Mouse (Mus musculus): Measurements from ENCODE around the gene Rab27a. TPM values are rescaled to one million over a fixed set of nuclear protein-coding genes. Genes with fewer than 3 reads are reported as not detected.

Rab27a gene
- polyA plus RNA-seq (2014; fragmentation: Nextera tagmentation; extraction: Ambion mirVana) = 2.4 and 2.5 TPM in 2 replicates

DNA sequence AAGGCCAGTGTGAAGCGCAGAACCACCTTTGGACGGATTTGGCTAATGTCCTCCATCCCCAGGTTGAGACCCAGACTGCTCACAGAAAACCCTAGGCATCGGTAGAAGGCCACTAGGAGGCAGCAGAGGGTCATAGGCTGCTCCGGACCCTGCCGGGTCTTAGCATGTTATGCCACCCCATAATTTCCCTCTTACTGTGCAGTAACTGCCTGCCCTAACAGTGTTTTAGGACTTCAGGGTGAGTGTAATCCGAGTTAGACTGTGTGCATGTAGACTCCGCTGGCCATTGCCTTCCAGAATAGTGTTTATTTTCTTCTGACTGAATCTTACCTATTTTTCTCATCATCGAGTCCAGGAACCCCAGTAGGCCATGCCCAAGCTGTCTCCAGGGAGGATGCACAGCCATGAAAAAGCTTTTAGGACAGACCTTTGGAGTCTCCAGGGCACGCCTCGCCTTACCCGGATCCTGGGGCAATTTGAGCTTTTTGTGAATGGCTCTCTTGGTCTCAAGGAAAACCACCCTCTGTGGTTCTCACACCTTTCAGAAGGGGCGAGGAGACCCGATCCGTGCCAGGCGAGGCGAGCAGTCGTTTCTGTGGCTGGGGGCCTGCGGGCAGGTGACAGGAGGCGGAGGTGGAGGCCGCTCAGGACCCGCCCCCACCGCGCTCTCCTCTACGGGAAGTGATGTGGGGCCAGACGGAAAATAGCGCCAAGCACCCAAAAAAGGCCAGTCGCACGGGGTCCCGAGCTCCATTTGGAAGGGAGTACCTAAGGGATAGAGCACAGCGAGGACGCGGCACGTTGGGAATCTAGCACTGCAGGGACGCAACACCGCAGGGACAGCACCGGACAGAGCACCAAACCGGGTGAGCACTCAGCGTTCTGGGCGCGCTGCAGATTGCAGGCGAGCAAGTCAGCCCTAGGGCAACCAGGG, at the start of gene Rab27a:
TSS of gene Rab27a (plus strand) at position 709 of the 934 bp plus-strand sequence.
- peak; percentile 93 for DNase-seq (ENCODE audit: low spot score)
- Histone ChIP-seq H3K9ac (replicated peaks; ENCODE audit: low read length) (peak within 1 kb of the TSS; percentile 51), H3K27ac (replicated peaks; ENCODE audit: low read depth, low read length) (no peak within 1 kb of the TSS), H3K4me2 (ENCODE audit: low read depth, low read length) (peak within 1 kb of the TSS; percentile 87), H3K27me3 (ENCODE audit: control insufficient read depth, insufficient read depth, low read length) (no peaks in the 10 kb centered on the region), H3K36me3 (replicated peaks; ENCODE audit: control insufficient read depth, insufficient read depth, low read depth, low read length) (no peaks in the 10 kb centered on the region), H3K4me1 (ENCODE audit: control insufficient read depth, insufficient read depth, low read length) (peaks cover 4% of the 10 kb centered on the region; the same call in 1 of the 2 replicates), H3K4me3 (ENCODE audit: low read depth, low read length) (peak within 1 kb of the TSS; percentile 41), H3K9me3 (replicated peaks; ENCODE audit: control insufficient read depth, low read length) (no peaks in the 10 kb centered on the region; the same call in 1 of the 2 replicates)
- WGBS = 1% methylated on average over 41 of the region's 41 CpGs
- peak; percentile 63 for ATAC-seq (replicated peaks; ENCODE audit: insufficient number of reproducible peaks, low FRiP score, low TSS enrichment, low read depth)

DNA sequence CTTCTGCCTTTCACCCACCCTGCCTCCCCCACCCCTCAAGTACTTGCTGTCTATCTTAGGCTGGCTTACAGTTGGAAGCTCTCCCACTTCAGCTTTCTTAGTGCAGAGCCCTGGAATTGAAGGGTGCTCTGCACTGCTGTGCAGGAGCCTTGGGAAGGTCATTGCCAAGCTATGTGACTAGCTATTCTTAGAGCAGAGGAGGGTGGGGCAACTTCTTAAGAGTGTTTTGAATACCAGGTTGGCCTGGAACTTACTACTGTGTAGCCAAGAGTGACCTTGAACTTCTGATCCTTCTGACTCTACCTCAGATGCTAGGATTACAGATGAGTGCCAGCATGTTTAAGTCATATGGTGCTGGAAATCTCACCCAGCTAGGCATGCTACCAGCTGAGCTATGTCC, 48.5 kb upstream of the Rab27a start:
- ATAC-seq (replicated peaks; ENCODE audit: insufficient number of reproducible peaks, low FRiP score, low TSS enrichment, low read depth) = no peak

DNA sequence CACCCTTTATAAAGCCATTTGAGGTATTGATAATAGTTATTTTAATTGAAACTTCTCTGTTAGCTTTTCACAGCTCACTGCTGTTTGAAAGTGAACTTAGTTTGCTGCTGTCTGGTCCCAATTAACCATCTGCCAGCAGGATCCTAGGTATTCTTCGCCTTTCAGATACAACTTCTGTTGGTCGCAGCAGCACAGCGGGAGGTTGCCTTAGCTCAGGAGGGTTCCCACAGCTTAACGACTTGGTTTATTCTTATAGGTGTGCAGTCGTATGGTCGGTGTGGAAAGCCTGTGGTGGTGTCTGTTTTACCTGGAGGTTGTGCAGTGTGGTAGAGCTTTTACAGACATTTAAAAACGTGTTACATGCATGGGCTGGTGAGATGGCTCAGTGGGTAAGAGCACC, 47.8 kb upstream of the Rab27a start:
- H3K9ac ChIP-seq (replicated peaks; ENCODE audit: low read length) = no peak overlapping the region
- DNase-seq (ENCODE audit: low spot score) (no peak), ATAC-seq (replicated peaks; ENCODE audit: insufficient number of reproducible peaks, low FRiP score, low TSS enrichment, low read depth) (no peak)
- no peaks in the 10 kb centered on the region for H3K4me1 ChIP-seq (ENCODE audit: control insufficient read depth, insufficient read depth, low read length)
- H3K4me3 ChIP-seq (ENCODE audit: low read depth, low read length) = no peak overlapping the region
- H3K27ac ChIP-seq (replicated peaks; ENCODE audit: low read depth, low read length) = no peak overlapping the region
- 58% methylated on average over 7 of the region's 7 CpGs for WGBS
- no peaks in the 10 kb centered on the region for H3K27me3 ChIP-seq (ENCODE audit: control insufficient read depth, insufficient read depth, low read length)
- no peaks in the 10 kb centered on the region for H3K36me3 ChIP-seq (replicated peaks; ENCODE audit: control insufficient read depth, insufficient read depth, low read depth, low read length)
- no peak overlapping the region for H3K4me2 ChIP-seq (ENCODE audit: low read depth, low read length)
- no peaks in the 10 kb centered on the region for H3K9me3 ChIP-seq (replicated peaks; ENCODE audit: control insufficient read depth, low read length)

More for the DNA sequence above, 48.5 kb upstream of the Rab27a start:
- no peaks in the 10 kb centered on the region for H3K27me3 ChIP-seq (ENCODE audit: control insufficient read depth, insufficient read depth, low read length)
- no peaks in the 10 kb centered on the region for H3K4me1 ChIP-seq (ENCODE audit: control insufficient read depth, insufficient read depth, low read length)
- no peaks in the 10 kb centered on the region for H3K36me3 ChIP-seq (replicated peaks; ENCODE audit: control insufficient read depth, insufficient read depth, low read depth, low read length)
- H3K9me3 ChIP-seq (replicated peaks; ENCODE audit: control insufficient read depth, low read length) = no peaks in the 10 kb centered on the region
- DNase-seq (ENCODE audit: low spot score) = no peak
- no peak overlapping the region for H3K4me2 ChIP-seq (ENCODE audit: low read depth, low read length)
- H3K4me3 ChIP-seq (ENCODE audit: low read depth, low read length) = no peak overlapping the region
- no peak overlapping the region for H3K27ac ChIP-seq (replicated peaks; ENCODE audit: low read depth, low read length)
- H3K9ac ChIP-seq (replicated peaks; ENCODE audit: low read length) = no peak overlapping the region

DNA sequence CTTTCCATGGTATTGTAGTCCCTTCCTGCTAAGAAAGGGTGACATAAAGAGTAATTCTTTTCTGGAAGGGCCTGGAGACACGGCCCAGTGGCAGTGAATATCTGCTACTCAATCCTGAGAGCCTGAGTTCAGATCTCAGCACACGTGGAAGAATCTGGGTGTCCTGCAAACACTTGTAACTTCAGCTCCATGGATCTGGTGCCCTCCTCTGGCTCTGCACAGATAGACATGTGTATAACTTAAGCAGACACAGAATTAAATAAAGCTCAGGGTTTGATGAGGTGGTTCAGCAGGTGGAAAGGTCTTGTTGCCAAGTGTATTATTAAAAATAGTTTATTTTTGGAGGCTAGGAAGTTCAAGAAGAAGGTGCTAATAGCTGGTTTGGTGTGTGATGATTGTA, 44.2 kb upstream of the Rab27a start:
- Histone ChIP-seq H3K36me3 (replicated peaks; ENCODE audit: control insufficient read depth, insufficient read depth, low read depth, low read length) (no peaks in the 10 kb centered on the region), H3K4me2 (ENCODE audit: low read depth, low read length) (no peak overlapping the region), H3K9me3 (replicated peaks; ENCODE audit: control insufficient read depth, low read length) (no peaks in the 10 kb centered on the region), H3K9ac (replicated peaks; ENCODE audit: low read length) (no peak overlapping the region), H3K27ac (replicated peaks; ENCODE audit: low read depth, low read length) (no peak overlapping the region), H3K4me3 (ENCODE audit: low read depth, low read length) (no peak overlapping the region), H3K4me1 (ENCODE audit: control insufficient read depth, insufficient read depth, low read length) (no peaks in the 10 kb centered on the region), H3K27me3 (ENCODE audit: control insufficient read depth, insufficient read depth, low read length) (no peaks in the 10 kb centered on the region)
- no peak for ATAC-seq (replicated peaks; ENCODE audit: insufficient number of reproducible peaks, low FRiP score, low TSS enrichment, low read depth)
- WGBS = 77% methylated on average over 2 of the region's 2 CpGs
- DNase-seq (ENCODE audit: low spot score) = no peak

DNA sequence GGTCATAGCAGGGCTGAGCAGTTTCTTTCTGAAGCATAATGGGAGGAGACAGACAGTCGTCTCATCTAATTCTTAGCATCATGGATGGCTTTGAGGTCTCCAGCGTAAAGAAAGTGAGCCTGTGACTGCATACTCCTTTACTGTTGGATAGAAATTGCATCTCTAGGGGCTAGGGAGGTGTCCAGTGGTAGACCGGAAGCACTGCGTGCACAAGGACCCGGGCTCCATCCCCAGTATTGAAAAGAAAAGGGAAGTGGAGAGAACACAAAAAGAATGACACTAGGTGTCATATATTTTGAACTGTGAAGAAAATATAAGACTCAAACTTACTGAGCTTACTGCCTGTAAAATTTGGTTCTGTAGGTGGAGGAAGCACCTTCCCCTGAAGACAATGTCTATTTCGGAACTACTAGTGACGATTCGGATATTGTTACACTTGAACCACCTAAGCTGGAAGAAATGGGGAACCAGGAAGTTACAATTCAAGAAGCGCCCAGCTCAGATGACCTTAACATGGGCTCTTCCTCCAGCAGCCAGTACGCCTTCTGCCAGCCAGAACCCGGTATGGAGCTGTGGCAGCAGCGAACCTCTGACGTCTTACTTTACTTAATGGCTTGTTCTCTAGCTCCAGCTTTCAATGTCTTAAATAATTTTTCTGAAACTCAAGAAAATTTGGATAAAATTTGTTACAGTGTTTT, 43.2 kb upstream of the Rab27a start:
- no peaks in the 10 kb centered on the region for H3K9me3 ChIP-seq (replicated peaks; ENCODE audit: control insufficient read depth, low read length)
- H3K9ac ChIP-seq (replicated peaks; ENCODE audit: low read length) = no peak overlapping the region
- H3K4me3 ChIP-seq (ENCODE audit: low read depth, low read length) = no peak overlapping the region
- ATAC-seq (replicated peaks; ENCODE audit: insufficient number of reproducible peaks, low FRiP score, low TSS enrichment, low read depth) (no peak), DNase-seq (ENCODE audit: low spot score) (no peak)
- WGBS = 89% methylated on average over 13 of the region's 13 CpGs
- H3K27ac ChIP-seq (replicated peaks; ENCODE audit: low read depth, low read length) = no peak overlapping the region
- no peaks in the 10 kb centered on the region for H3K27me3 ChIP-seq (ENCODE audit: control insufficient read depth, insufficient read depth, low read length)
- no peak overlapping the region for H3K4me2 ChIP-seq (ENCODE audit: low read depth, low read length)
- H3K36me3 ChIP-seq (replicated peaks; ENCODE audit: control insufficient read depth, insufficient read depth, low read depth, low read length) = no peaks in the 10 kb centered on the region
- no peaks in the 10 kb centered on the region for H3K4me1 ChIP-seq (ENCODE audit: control insufficient read depth, insufficient read depth, low read length)

DNA sequence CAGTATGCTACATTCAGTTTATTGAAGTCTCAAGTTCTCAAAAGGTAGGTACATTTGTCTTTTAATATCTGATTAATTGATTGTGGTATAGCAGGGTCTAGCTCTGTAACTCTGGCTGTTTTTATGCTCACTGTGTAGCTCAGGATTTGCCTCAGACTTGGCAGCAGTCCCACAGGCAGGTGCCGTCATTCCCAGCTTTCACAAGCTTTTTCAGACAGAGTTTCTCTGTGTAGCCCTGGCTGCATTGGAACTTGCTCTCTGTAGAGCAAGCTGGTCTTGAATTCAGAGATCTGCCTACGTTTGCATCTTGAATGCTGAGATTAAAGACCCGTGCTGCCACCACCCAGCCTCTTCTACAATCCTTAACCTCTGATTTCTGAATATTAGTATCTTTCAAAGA, 42.5 kb upstream of the Rab27a start:
- H3K36me3 ChIP-seq (replicated peaks; ENCODE audit: control insufficient read depth, insufficient read depth, low read depth, low read length) = no peaks in the 10 kb centered on the region
- H3K4me3 ChIP-seq (ENCODE audit: low read depth, low read length) = no peak overlapping the region
- no peak overlapping the region for H3K4me2 ChIP-seq (ENCODE audit: low read depth, low read length)
- H3K9ac ChIP-seq (replicated peaks; ENCODE audit: low read length) = no peak overlapping the region
- H3K4me1 ChIP-seq (ENCODE audit: control insufficient read depth, insufficient read depth, low read length) = no peaks in the 10 kb centered on the region
- WGBS = 78% methylated on average over 3 of the region's 3 CpGs
- no peak for DNase-seq (ENCODE audit: low spot score)
- ATAC-seq (replicated peaks; ENCODE audit: insufficient number of reproducible peaks, low FRiP score, low TSS enrichment, low read depth) = no peak
- no peaks in the 10 kb centered on the region for H3K9me3 ChIP-seq (replicated peaks; ENCODE audit: control insufficient read depth, low read length)
- no peaks in the 10 kb centered on the region for H3K27me3 ChIP-seq (ENCODE audit: control insufficient read depth, insufficient read depth, low read length)
- H3K27ac ChIP-seq (replicated peaks; ENCODE audit: low read depth, low read length) = no peak overlapping the region

DNA sequence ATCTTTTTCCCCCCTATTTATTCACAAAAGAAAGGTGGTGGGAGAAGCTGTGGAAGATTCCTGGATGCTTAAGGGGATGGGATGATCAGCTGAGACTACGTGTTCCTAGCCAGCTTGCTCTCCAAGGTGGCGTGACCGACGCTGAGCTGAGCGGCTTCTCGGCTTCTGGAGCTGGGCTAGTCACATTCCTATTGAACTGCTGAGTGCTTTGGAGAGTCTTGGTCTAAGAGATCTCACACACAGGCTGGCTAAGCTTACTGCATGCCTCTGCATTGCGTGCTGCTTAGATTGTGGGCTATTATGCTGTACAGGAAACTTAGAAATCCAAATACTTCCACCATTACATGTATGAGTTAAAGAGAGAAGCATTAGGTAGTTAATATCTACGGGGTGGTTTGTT, 40.6 kb upstream of the Rab27a start:
- Histone ChIP-seq H3K36me3 (replicated peaks; ENCODE audit: control insufficient read depth, insufficient read depth, low read depth, low read length) (no peaks in the 10 kb centered on the region), H3K4me1 (ENCODE audit: control insufficient read depth, insufficient read depth, low read length) (no peaks in the 10 kb centered on the region), H3K9me3 (replicated peaks; ENCODE audit: control insufficient read depth, low read length) (no peaks in the 10 kb centered on the region), H3K4me2 (ENCODE audit: low read depth, low read length) (no peak overlapping the region), H3K27me3 (ENCODE audit: control insufficient read depth, insufficient read depth, low read length) (no peaks in the 10 kb centered on the region), H3K9ac (replicated peaks; ENCODE audit: low read length) (no peak overlapping the region), H3K4me3 (ENCODE audit: low read depth, low read length) (no peak overlapping the region), H3K27ac (replicated peaks; ENCODE audit: low read depth, low read length) (no peak overlapping the region)
- ATAC-seq (replicated peaks; ENCODE audit: insufficient number of reproducible peaks, low FRiP score, low TSS enrichment, low read depth) (no peak), DNase-seq (ENCODE audit: low spot score) (no peak)
- WGBS = 85% methylated on average over 8 of the region's 8 CpGs

DNA sequence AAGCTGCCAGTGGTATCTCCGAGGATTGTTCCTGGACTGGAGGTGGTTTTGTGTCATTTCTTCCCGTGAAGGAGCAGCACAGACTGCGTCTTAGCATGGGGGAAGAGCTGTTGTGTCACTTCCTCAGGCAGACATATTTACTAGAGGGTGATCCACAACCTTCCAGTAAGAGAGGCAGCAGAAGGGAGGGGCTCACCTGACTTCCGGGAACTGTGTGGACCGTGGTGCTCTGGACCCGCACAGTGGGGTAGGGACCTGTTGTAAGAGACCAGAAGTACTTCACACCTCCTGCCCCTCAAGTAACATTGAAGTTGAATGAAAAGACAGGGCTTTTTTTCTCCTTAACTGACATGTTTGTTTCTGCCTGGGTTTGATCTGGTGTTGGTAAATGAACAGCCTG, 39.5 kb upstream of the Rab27a start:
- Histone ChIP-seq H3K4me2 (ENCODE audit: low read depth, low read length) (no peak overlapping the region), H3K4me1 (ENCODE audit: control insufficient read depth, insufficient read depth, low read length) (no peaks in the 10 kb centered on the region), H3K36me3 (replicated peaks; ENCODE audit: control insufficient read depth, insufficient read depth, low read depth, low read length) (no peaks in the 10 kb centered on the region), H3K27me3 (ENCODE audit: control insufficient read depth, insufficient read depth, low read length) (no peaks in the 10 kb centered on the region), H3K4me3 (ENCODE audit: low read depth, low read length) (no peak overlapping the region), H3K27ac (replicated peaks; ENCODE audit: low read depth, low read length) (no peak overlapping the region), H3K9me3 (replicated peaks; ENCODE audit: control insufficient read depth, low read length) (no peaks in the 10 kb centered on the region), H3K9ac (replicated peaks; ENCODE audit: low read length) (no peak overlapping the region)
- ATAC-seq (replicated peaks; ENCODE audit: insufficient number of reproducible peaks, low FRiP score, low TSS enrichment, low read depth) (no peak), DNase-seq (ENCODE audit: low spot score) (no peak)
- WGBS = 84% methylated on average over 6 of the region's 6 CpGs
